Mouse (Mus musculus): ENCODE results near the gene Dock7. TPM values are rescaled to one million over a fixed set of nuclear protein-coding genes. Genes with fewer than 3 reads are reported as not detected.
"Not testable (repeated sequence)": the region's sequence is repeated elsewhere in the genome, so short reads cannot be mapped to it uniquely, and the experiment has no call there.

Dock7 gene
- polyA plus RNA-seq, 1 experiment from 2014 or later = 20.1 TPM

DNA sequence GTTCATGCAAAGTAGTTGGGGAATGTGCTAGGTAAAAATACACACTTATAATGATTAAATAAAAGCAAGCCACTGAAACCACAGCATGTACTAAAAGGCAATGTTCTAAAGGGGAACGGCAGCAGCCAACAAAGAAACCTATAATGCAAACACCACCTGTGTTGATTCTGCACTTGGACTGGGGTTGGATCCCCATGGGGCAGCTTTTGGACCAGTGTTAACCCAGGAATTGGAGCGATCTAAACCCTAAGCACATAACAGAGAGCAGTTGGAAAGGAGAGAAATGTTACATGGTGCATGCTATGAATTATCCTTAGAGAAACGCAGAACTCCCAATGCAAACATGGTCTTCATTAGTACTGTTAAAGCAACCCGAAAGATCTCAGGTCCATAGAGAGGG is 127.2 kb downstream of the Dock7 start:
- Histone ChIP-seq H3K4me3 (no peak overlapping the region), H3K4me2 (no peak overlapping the region), H3K9me3 (replicated peaks) (no peaks in the 10 kb centered on the region), H3K36me3 (peaks cover 4% of the 10 kb centered on the region; the same call in 1 of the 2 replicates), H3K9ac (no peak overlapping the region), H3K4me1 (replicated peaks) (no peaks in the 10 kb centered on the region), H3K27me3 (no peaks in the 10 kb centered on the region), H3K27ac (no peak overlapping the region)
- no peak for ATAC-seq (replicated peaks; ENCODE audit: insufficient number of reproducible peaks, insufficient read depth, low FRiP score, low read depth)
- WGBS = 89% methylated on average over 4 of the region's 4 CpGs

DNA sequence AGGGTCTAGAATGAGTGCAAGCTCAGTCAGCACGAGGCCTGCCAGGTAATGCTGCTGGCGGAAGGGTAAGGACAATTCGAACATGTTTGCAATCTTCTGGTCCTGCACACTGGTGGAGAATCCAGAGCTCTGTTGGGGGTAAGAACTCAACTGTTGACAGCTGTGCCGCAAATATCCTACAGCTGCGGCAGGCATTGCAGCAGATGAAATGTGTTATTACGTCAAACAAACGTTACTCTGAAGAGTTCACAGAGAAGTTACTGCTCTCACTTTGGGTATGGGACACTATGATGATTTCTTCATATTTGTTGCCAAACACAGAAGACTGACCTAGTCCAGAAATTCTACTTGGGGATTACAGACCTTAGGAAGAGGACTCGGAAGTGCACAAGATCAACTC is 136.0 kb downstream of the Dock7 start:
- Histone ChIP-seq H3K4me1 (replicated peaks) (no peaks in the 10 kb centered on the region), H3K9me3 (replicated peaks) (no peaks in the 10 kb centered on the region), H3K9ac (no peak overlapping the region), H3K4me3 (no peak overlapping the region), H3K36me3 (peaks cover 20% of the 10 kb centered on the region), H3K27ac (no peak overlapping the region), H3K4me2 (no peak overlapping the region), H3K27me3 (no peaks in the 10 kb centered on the region)
- WGBS = 83% methylated on average over 8 of the region's 8 CpGs
- no peak for ATAC-seq (replicated peaks; ENCODE audit: insufficient number of reproducible peaks, insufficient read depth, low FRiP score, low read depth)

DNA sequence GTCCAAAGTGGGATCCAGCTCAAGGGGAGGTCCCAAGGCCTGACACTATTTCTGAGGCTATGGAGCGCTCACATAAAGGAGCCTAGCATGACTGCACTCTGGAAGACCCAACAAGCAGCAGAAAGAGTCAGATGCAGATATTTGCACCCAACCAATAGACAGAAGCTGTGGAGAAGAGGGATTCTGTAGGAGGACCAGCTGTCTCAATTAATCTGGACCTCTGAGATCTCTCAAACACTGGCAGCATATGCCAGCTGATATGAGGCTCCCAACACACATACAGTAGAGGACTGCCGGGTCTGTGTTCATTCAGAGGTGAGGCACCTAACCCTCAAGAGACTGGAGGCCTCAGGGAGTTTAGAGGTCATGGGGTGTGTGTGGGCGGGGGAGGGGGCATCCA is 140.7 kb downstream of the Dock7 start:
- H3K9ac ChIP-seq; H3K4me3 ChIP-seq; H3K27me3 ChIP-seq; H3K4me1 ChIP-seq (replicated peaks); ATAC-seq (replicated peaks; ENCODE audit: insufficient number of reproducible peaks, insufficient read depth, low FRiP score, low read depth); H3K9me3 ChIP-seq (replicated peaks); H3K4me2 ChIP-seq; H3K27ac ChIP-seq: not testable (repeated sequence)
- 73% methylated on average over 3 of the region's 3 CpGs for WGBS
- H3K36me3 ChIP-seq = peaks cover 20% of the 10 kb centered on the region

DNA sequence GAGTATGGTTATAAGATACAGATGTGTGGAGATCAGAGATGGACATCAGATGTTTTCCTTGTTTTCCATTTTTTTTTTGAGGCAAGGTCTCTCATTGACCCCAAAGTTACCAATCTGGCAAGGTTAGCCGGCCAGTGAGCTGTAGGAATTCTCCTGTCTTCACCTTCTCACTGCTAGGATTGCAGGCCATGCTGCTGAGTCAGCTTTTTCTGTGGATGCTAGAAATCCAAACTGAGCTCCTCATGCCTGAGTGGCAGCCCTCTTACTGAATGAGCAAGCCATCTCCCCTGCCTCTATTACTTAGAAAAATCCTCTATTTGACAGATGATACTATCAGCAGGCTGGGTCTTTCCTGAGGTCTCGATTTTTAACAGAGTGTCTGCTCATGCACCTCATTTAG is 142.0 kb downstream of the Dock7 start:
- H3K4me2 ChIP-seq = no peak overlapping the region
- H3K36me3 ChIP-seq = peaks cover 15% of the 10 kb centered on the region
- no peaks in the 10 kb centered on the region for H3K9me3 ChIP-seq (replicated peaks)
- H3K27ac ChIP-seq = no peak overlapping the region
- H3K9ac ChIP-seq = no peak overlapping the region
- no peak for ATAC-seq (replicated peaks; ENCODE audit: insufficient number of reproducible peaks, insufficient read depth, low FRiP score, low read depth)
- no peak overlapping the region for H3K4me3 ChIP-seq
- 68% methylated on average over 2 of the region's 2 CpGs for WGBS
- H3K27me3 ChIP-seq = no peaks in the 10 kb centered on the region
- H3K4me1 ChIP-seq (replicated peaks) = no peaks in the 10 kb centered on the region

DNA sequence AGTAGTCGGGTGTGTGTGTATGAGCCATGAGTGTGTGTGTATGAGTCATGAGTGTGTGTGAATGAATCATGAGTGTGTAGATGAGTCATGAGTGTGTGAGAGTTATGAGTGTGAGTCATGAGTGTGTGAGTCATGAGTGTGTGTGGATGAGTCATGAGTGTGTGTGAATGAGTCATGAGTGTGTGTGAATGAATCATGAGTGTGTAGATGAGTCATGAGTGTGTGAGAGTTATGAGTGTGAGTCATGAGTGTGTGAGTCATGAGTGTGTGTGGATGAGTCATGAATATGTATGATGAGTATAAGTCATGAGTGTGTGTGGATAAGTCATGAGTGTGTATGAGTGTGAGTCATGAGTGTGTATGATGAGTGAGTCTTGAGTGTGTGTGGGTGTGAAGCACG is 142.4 kb downstream of the Dock7 start:
- not testable (repeated sequence) for H3K4me1 ChIP-seq (replicated peaks); ATAC-seq (replicated peaks; ENCODE audit: insufficient number of reproducible peaks, insufficient read depth, low FRiP score, low read depth); H3K9ac ChIP-seq; H3K27ac ChIP-seq; H3K9me3 ChIP-seq (replicated peaks); H3K27me3 ChIP-seq; H3K4me2 ChIP-seq; H3K4me3 ChIP-seq
- WGBS = 90% methylated on average over 2 of the region's 2 CpGs
- peaks cover 17% of the 10 kb centered on the region for H3K36me3 ChIP-seq

DNA sequence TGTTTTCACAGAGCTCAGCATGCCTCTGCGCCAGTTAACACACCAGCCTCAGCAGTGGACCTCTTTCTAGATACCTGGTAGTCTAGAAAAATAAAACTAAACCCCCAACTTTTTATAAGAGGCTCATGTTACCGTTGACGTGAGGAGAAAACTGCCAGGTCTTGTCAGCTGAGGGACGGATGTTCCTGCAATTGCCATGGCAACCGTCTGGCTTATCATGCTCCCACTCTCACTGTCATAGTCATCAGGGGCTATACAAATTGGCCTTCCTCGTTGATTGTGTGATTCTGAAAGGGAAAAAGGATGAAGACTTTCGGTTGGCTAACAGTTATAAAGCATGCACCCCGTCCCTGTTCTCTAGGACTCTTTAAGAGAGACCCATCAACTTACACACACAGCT is 145.0 kb downstream of the Dock7 start:
- H3K4me1 ChIP-seq (replicated peaks) = no peaks in the 10 kb centered on the region
- 68% methylated on average over 8 of the region's 8 CpGs for WGBS
- peaks cover 29% of the 10 kb centered on the region for H3K36me3 ChIP-seq
- no peak overlapping the region for H3K4me2 ChIP-seq
- ATAC-seq (replicated peaks; ENCODE audit: insufficient number of reproducible peaks, insufficient read depth, low FRiP score, low read depth) = no peak
- H3K9me3 ChIP-seq (replicated peaks) = no peaks in the 10 kb centered on the region
- H3K4me3 ChIP-seq = no peak overlapping the region
- H3K27me3 ChIP-seq = no peaks in the 10 kb centered on the region
- no peak overlapping the region for H3K9ac ChIP-seq
- no peak overlapping the region for H3K27ac ChIP-seq

DNA sequence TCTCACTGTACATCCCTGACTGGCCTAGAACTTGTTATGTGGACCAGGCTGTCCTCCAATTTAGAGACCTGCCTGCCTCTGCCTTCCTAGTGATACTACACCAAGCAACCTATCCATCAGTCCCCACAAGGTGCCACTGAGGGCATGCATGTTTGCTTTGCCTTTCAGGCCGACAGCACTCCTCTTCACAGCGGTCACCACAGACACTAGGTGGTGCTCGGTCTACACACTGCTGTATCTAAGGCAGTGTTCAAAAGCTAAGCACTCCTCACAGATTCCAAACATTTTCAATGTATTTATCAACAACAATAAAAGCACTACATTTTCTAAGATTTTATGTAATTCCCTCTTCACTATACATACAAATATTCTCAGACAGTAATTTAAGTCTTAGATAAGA is 150.8 kb downstream of the Dock7 start:
- Histone ChIP-seq H3K4me2 (no peak overlapping the region), H3K27me3 (no peaks in the 10 kb centered on the region), H3K9me3 (replicated peaks) (no peaks in the 10 kb centered on the region), H3K9ac (no peak overlapping the region), H3K4me3 (no peak overlapping the region), H3K27ac (no peak overlapping the region), H3K4me1 (replicated peaks) (no peaks in the 10 kb centered on the region), H3K36me3 (peaks cover 43% of the 10 kb centered on the region)
- ATAC-seq (replicated peaks; ENCODE audit: insufficient number of reproducible peaks, insufficient read depth, low FRiP score, low read depth) = no peak
- WGBS = 86% methylated on average over 3 of the region's 3 CpGs

DNA sequence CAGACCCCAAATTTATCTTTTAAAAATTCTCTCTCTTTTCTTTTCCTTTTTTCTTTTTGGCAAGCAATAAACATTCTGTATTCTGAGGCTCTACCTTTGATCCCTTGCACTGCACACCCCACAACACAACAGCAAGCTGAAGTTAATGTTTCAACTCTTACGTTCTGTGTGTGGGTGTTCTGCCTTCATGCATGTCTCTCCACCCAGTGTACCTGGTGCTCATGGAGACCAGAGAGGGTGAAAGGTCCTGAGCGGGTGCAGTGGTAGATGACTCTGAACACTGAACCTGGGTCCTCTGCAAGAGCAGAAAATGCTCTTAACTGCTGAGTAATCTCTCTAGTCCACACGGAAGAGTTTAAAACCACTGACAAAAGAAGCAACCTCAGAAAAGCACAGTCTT is 160.5 kb downstream of the Dock7 start:
- Histone ChIP-seq H3K27me3 (no peaks in the 10 kb centered on the region), H3K9me3 (replicated peaks) (no peaks in the 10 kb centered on the region), H3K27ac (no peak overlapping the region), H3K36me3 (peaks cover 36% of the 10 kb centered on the region), H3K4me2 (no peak overlapping the region), H3K9ac (no peak overlapping the region), H3K4me3 (no peak overlapping the region), H3K4me1 (replicated peaks) (no peaks in the 10 kb centered on the region)
- WGBS = 90% methylated on average over 3 of the region's 3 CpGs
- ATAC-seq (replicated peaks; ENCODE audit: insufficient number of reproducible peaks, insufficient read depth, low FRiP score, low read depth) = no peak

DNA sequence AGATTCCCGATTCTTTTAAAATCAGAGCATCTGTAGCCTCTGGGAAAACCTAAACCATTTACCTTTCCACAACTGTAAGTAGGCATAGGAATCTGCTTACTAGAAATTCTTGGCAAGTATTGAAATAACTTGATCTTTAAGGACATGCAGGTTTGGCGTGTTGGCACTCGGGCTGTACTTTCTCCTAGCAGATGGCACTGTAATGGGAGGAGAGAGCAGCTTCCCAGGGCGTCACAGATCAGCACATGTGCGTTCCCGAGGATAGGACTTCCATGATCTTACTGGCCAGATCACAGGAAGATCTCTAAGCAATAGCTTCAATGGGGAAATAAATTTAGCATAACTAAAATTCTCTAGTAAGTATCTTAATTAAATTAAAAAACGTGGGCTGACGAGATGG is 164.7 kb downstream of the Dock7 start:
- Histone ChIP-seq H3K27me3 (no peaks in the 10 kb centered on the region), H3K27ac (no peak overlapping the region), H3K9ac (no peak overlapping the region), H3K9me3 (replicated peaks) (no peaks in the 10 kb centered on the region), H3K4me2 (no peak overlapping the region), H3K36me3 (peaks cover 23% of the 10 kb centered on the region), H3K4me1 (replicated peaks) (peaks cover 9% of the 10 kb centered on the region), H3K4me3 (no peak overlapping the region)
- ATAC-seq (replicated peaks; ENCODE audit: insufficient number of reproducible peaks, insufficient read depth, low FRiP score, low read depth) = no peak
- WGBS = 90% methylated on average over 8 of the region's 8 CpGs

DNA sequence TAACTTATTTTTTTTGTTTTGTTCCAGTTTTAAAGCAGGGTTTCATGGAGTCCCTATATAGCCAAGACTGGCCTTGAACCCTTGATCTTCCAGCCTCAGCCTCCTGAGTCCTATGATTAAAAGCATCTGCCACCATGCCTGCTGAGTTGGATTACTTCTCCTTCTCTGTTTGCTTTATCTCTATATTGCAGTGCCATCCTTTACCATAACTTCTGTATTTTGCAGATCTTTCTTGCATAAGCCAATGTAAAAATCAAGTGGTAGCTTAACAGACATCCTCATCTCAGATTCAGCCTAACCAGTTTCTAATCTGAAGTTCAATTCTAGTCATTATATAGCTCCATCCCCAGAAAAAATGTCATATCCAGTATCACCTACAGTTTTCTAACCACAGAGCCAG is 170.2 kb downstream of the Dock7 start:
- Histone ChIP-seq H3K9me3 (replicated peaks) (no peaks in the 10 kb centered on the region), H3K4me2 (no peak overlapping the region), H3K4me3 (no peak overlapping the region), H3K9ac (no peak overlapping the region), H3K27ac (no peak overlapping the region), H3K27me3 (no peaks in the 10 kb centered on the region), H3K4me1 (replicated peaks) (peaks cover 9% of the 10 kb centered on the region), H3K36me3 (peaks cover 5% of the 10 kb centered on the region)
- no peak for ATAC-seq (replicated peaks; ENCODE audit: insufficient number of reproducible peaks, insufficient read depth, low FRiP score, low read depth)

DNA sequence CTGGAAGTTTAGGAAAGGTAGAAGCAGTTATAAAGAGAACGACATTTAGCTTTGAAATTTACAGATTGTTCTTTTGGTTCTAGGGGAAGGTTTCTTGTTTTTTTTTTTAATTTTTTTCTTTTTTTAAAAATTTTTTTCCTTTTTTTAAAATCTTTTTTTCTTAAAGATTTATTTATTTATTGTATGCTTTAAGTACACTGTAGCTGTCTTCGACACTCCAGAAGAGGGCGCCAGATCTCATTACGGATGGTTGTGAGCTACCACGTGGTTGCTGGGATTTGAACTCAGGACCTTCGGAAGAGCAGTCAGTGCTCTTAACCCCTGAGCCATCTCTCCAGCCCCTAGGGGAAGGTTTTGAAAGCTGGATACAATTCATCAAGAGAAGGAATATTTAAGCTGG is 182.5 kb downstream of the Dock7 start:
- H3K27me3 ChIP-seq; H3K4me3 ChIP-seq; H3K9ac ChIP-seq; ATAC-seq (replicated peaks; ENCODE audit: insufficient number of reproducible peaks, insufficient read depth, low FRiP score, low read depth); H3K27ac ChIP-seq; H3K4me2 ChIP-seq; H3K4me1 ChIP-seq (replicated peaks); H3K9me3 ChIP-seq (replicated peaks): not testable (repeated sequence)
- peaks cover 37% of the 10 kb centered on the region for H3K36me3 ChIP-seq
- 86% methylated on average over 6 of the region's 6 CpGs for WGBS

DNA sequence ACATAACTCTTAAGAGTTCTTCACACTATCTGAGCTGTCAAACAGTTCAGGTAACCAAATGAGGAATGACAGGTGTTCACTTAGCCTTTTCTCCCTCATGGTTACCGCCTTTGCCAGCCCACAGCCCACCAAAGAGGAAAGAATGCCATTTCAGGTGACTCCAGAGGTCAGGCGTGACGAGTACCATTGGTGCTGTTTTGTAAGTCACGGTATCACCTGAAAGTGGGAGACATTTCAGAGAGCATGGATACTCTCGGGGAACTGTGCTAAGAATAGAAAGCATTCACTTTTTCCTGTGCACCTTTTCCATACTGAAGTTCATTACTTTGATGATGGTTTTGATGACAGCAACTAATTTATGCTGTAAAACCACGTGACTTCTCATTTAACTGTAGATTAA is 184.7 kb downstream of the Dock7 start:
- ATAC-seq (replicated peaks; ENCODE audit: insufficient number of reproducible peaks, insufficient read depth, low FRiP score, low read depth) = no peak
- H3K36me3 ChIP-seq = peaks cover 41% of the 10 kb centered on the region
- H3K4me2 ChIP-seq = no peak overlapping the region
- H3K9me3 ChIP-seq (replicated peaks) = no peaks in the 10 kb centered on the region
- H3K27me3 ChIP-seq = no peaks in the 10 kb centered on the region
- H3K4me1 ChIP-seq (replicated peaks) = no peaks in the 10 kb centered on the region
- H3K27ac ChIP-seq = no peak overlapping the region
- 69% methylated on average over 6 of the region's 6 CpGs for WGBS
- no peak overlapping the region for H3K9ac ChIP-seq
- H3K4me3 ChIP-seq = no peak overlapping the region
